Mouse (Mus musculus) spleen, adult 12 weeks (tissue): ENCODE results near the gene Nav1.

Experiments used
- DNase-seq: peaks from one replicate; pipeline ENCODE4 v3.0.0; 2022; ENCODE audit warnings: low spot score

The Nav1 gene

GRCm38 (mm10) chr1:135615715-135616641 lies 8.9 kb upstream of the Nav1 start:
- no peak for DNase-seq

GRCm38 (mm10) chr1:135609621-135610020 lies 2.5 kb upstream of the Nav1 start:
- DNase-seq, result no peak

GRCm38 (mm10) chr1:135606355-135607015 lies 610 bp downstream of the Nav1 start:
- no peak for DNase-seq

DNA sequence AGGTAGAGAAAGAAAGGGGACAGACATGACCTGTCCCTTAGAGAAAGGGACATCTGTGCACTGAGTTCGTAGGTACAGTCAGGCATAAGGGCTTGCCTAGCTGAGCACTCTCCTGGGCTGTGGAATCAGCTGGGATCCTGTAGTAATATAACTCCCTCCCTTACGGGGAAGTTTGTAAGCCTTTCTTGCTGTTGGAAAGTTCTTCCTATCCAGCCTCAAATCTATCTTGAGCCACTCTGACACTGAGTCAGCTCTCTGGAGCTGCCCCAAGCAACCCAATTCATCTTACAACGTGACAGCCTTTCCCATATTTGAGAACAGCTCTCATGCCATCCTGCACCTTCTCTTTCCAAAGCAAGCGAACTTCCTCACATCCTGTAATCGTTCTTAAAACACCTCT lies 1.6 kb downstream of the Nav1 start:
- no peak for DNase-seq

- no peak for DNase-seq
Observed at GRCm38 (mm10) chr1:135604361-135605052, 2.6 kb downstream of the Nav1 start.

DNA sequence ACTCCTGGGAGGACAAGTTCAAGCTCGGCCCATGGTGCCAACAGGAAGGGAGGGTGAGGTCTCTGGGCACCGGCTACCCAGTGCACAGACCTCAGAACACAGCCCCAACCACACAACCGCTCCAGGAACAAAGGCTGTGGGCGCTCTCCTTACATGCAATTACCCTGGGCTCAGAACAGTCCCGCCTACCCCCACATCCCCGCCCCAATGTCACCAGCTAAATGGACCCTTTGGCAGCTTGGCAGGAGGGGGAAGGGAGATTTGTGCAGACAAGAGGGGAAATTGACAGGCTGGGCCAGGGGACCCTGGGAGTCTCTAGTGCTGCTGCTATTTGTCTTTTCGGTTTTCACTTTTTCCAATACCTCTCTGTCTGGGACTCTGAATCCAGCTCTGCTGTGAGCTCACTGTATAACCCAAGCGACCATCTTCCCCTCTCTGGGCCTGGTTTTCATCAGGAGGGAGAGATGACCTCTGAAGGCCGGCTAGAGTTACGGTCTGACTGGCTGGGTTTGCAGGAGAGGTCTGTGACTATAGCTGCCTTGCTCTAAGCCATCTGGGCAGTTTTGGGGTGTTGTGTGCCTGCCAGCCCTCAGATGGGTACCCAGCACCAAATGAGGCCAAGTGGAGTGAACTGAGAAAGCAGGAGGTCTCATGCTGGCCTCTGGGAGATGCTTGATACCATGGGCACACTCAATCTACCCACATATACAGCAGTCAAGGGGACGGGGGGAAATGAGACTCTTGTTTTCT lies 3.8 kb downstream of the Nav1 start:
- no peak for DNase-seq

DNA sequence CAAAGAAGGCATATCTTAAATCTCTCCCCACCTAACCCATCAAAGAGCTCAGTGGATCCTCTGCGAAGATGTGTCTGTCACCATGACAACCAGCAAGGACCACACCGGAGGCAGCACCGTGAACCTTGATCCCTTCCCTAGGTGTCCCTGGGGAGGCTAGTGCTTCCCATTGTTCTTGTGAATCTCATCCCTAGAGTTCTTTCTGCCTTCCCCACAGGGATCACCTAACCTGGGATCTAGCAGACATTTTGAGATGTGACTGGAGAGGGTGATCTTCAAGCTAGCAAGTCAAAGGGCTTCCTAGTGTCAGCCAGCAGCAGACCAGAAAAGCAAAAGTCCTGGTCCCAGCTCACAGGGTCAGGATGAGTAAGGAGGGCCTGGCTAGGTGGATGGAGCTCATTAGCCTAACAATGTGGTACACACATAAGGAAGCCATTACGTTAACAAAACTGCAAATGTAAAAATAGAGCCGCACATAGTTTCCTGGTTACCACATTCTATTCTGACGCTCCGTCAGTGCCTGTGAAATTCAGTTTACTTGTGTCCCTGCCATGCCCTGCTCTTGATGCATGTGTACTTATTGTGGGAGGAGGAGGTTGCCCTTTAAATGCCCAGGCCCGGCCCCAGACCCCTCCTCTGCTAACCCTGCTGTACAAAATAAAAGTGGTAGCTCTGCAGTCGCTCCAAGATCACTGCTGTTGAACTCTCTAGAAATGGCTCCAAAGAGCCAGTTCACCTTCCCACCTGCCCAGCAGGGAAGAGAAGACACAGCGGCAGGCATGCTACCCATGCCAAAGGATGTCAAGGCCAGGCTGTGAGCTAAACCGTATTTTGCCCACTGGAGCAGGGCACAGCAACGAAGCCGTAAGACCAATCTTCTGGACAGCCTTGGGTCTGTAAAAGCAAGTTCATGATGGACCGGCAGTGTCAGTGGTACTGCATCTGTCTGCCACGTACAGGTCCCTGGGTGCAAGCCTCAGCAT lies 6.8 kb downstream of the Nav1 start:
- DNase-seq, result no peak

GRCm38 (mm10) chr1:135598251-135598879 lies 8.7 kb downstream of the Nav1 start:
- DNase-seq, result no peak

DNA sequence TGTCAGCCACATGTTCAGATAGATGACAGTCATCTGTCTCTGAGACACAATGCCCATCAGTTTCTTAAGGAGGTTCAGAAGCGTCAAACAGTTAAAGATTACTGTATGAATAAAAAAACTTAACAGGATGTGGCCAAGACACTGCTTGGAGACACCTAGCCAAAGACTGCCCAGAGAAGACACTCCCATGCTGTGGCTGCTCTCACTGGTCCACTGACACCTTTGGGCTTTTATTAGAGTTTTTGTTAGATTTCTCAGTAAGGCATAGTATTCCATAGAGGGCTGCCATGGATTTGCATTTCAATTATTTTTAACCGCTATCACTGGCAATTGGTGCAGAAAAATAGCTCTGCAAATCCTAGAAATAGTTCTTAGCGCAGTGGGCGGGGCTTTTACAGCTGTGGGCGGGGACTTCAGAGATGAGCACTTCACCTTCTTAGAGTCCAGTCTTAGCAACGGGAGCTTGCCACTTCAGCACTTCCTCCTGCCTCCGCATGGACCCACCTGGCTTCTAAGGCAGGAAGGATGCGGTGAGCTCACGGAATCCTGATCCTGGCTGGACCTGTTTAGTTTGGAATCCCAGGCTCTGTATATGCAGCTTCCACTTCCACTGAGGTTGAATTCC lies 12.7 kb downstream of the Nav1 start:
- no peak for DNase-seq

DNA sequence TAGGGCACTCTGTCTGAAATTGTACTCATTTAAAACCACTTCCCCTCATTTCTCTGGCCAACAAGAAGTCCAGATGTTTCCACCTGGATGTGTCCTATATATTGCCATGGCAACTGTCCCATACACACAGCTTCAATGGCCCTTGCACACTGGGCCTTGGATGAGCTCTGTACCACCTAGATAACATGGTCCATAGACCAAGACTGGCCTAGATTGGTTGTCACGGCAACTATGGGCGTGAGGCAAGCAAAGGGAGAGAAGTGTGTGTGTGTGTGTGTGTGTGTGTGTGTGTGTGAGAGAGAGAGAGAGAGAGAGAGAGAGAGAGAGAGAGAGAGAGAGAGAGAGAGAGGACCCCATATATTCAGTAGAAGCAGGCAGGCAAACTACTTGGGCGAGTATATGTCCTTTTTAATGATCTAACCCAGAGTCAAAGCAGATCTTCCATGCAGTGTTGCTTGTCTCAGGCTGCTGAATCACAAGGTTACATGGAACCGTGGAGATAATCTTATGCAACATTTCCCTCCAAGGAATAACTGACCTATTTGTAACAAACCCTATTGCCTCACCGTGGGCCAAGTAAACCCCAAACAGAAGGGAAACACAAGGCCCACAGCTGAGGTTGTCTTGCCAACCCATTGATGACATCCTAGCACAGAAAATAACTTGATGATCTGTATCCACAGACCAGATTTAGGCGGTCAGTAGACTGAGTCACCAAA lies 13.4 kb downstream of the Nav1 start:
- DNase-seq, result no peak

GRCm38 (mm10) chr1:135590776-135591175 lies 16.3 kb downstream of the Nav1 start:
- no peak for DNase-seq

- no peak for DNase-seq
Observed at GRCm38 (mm10) chr1:135588973-135589372, 18.1 kb downstream of the Nav1 start.

DNA sequence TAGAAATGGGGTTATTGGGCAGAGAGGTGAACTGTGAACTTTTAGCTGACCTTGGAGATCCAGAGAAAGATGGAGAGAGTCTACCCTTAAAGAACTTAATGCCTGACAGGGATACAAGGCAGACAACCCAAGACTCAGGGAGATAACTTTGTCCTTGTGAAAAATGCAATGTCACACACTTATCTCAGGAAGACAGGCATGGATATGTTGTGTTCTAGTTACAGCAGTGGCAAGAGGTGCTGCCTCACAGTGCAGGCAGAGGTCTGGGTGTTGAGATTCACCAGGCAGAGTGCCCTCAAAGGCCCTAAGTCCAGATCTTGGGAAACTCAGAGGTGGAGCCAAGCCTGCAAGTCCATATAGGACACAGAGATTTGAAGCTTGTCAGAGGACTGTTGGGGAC lies 20.2 kb downstream of the Nav1 start:
- no peak for DNase-seq

DNA sequence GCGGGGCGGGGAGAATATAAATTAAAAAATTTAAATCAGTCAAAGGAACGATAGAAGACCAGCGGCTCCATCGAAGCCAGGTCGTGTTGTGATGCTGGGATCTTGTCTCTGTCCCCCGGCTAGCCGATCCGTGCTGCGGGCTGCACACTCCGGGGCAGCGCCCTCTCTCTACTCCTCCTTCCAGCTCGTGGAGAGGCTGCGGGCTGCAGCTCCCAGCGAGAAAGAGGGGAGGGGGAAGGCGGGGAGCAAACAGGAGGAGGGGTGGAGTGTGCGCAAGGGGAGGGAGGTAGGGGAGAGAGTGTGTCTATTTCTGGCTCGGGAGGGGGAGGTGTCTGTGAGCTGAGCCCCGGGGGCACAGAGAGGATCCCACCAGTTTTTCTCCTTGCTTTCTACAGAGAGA lies 21.5 kb downstream of the Nav1 start:
- DNase-seq, result no peak

- DNase-seq, result no peak
Observed at GRCm38 (mm10) chr1:135584587-135585541, 22.2 kb downstream of the Nav1 start.

DNA sequence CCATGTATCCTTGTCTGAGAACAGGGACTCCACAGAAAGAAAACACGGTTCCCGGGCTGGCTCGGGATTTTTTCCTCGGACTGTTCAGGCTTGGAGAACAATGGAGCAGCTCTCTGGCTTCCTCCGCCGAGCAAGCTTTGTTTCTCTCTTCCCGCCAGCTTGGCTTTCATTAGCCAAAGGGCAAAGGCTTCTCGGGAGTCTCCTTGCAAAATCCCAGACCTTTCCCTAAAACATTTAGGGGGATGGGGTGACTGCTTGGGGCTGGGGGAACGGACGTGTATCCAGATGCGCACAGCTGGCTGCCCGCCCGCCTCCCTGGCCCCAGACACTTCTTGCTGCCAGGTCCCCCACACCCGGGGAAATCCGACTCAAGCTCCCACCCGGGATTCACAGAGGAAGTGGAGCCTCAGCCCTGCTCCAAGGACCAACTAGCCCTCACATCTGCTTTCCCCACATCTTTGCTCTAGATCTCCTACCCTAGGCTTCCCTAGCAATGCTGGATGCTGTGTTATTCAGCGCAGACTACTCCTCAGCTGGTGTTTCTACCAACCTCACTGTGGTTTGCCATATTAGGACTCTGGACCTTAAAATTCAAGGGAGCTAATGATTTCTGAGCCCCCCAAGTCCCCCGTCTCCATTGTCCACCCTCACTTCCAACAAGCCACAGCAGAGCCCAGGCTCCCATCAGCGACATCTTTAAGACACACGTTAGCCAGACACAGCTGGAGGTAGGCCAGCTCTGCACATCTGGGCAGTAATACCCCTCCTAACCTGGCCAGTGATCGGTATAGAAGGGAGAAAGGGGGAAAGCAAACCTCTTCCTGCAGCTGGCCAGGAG lies 23.2 kb downstream of the Nav1 start:
- DNase-seq, result no peak

DNA sequence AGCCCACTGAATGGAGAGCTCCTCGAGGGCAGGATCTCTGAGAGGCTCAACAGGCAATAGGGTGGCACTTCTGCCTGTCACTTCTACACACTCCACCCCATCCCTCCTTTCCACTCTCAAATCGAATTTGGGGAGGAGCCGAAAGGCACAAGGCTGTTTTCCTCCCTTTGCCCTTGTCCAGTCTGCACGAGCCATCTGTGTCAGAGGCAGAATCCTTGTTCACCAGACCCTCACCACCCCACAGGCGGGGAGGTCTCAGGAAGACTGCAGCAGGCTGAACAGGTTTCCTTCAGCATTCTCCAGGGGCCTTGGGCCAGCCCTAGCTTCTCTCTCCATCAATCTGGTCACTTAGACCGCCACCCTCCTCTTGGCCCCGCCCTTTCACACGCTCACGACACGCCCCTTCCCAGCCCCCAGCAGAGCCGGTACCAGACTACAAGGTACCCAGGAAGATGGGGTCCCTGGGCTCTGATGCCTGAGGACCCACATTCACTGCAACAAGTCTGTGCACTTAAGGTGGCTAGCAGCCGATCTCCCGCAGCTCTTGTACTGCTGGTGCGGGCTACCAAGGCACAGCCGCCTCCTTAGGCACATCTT lies 23.9 kb downstream of the Nav1 start:
- no peak for DNase-seq
